Mouse (Mus musculus) kidney, adult 8-10 months (tissue): ENCODE data around the gene Tshz2.

Experiments used
- DNase-seq, 2 experiments: peaks; one replicate each; pipeline ENCODE4 v3.0.0; 2022

The Tshz2 gene

GRCm38 (mm10) chr2:170055413-170055812 lies 422.6 kb downstream of the Tshz2 start:
- peak; percentile 25 to 70 for DNase-seq

- no peak for DNase-seq
Measured at GRCm38 (mm10) chr2:170058774-170059173, 426.0 kb downstream of the Tshz2 start.

DNA sequence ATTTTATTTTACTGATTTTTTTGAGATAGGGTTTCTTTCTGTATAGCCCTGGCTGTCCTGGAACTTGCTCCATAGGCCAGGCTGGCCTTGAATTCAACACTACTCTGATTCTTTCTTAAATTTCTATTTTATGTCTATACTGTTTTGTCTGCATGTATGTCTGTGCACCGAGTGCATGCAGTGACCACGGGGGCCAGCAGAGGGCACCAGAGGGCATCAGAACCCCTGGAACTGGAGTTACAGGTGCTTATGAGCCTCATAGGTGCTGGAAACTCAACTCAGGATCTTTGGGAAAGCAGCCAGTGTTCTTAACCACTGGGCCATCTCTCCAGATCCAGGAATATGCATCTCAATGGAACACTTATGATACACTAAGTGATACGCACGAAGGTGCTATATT lies 427.3 kb downstream of the Tshz2 start:
- peak in 1 of 2 experiments; percentile 56 for DNase-seq

DNA sequence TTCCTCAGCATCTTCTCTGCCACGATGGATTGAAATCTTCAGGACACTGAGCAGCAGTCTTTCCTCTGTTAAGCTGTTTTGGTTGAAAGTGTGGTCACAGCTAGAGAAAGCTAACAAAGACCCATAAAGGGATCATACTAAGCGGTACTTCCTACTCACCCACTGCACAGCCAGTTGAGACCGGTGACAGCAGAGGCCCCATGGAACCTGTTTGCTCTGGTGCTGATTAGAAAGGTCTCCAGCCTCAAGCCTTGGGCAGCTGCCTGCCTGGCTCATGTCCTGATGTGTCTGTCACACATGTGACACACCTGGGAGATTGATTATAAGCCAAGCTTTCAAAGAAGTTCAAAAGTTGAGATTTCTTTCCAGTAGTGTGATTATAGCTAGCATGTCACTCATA lies 429.6 kb downstream of the Tshz2 start:
- DNase-seq, result no peak

DNA sequence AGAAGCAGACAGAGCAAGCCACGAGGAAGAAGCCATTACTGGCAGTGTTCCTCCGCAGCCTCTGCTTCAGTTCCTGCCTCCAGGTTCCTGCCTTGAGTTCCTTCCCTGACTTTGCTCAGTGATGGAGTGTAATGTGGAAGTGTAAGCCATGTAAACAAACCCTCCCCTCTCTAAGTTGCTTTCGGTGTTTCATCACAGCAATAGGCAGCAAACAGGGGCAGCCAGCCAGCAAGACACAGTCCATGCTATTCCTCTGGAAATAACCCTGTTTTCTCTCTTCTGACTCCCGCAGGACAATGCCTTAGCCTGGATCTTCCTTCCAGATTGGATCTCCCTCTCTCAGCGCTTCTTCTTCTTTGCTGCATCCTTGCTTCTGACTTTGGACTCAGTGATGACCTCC lies 437.2 kb downstream of the Tshz2 start:
- no peak for DNase-seq

DNA sequence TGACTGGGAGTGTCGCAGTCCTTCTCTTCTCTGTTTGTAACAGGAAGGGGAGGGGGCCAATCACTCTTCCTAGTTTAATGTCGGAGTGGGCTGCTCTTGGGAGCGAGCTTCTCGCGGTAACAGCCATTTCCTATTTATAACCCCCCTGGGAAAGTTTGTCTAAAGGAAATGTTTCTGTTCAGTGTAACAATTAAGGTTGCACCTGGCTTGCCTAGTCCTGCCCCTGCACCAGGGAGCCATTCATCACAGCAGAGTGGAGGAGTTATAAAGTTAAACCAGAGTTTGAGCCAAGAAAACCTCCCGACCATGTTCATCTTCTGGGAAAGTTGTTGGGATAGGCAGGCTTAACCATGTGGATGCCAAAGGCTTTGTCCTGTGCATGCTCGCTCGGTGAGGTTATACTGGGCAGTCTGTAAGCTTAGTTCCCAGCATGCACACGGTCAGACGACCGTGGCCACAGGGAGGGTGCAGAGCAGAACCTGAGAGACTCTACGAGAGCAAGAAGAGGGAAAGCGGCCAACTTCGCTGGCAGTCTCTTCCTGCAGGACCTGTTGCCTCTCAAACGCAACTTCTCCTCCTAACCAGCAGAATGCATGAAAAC lies 437.9 kb downstream of the Tshz2 start:
- no peak for DNase-seq

GRCm38 (mm10) chr2:170076941-170077490 lies 444.2 kb downstream of the Tshz2 start:
- DNase-seq, result no peak

DNA sequence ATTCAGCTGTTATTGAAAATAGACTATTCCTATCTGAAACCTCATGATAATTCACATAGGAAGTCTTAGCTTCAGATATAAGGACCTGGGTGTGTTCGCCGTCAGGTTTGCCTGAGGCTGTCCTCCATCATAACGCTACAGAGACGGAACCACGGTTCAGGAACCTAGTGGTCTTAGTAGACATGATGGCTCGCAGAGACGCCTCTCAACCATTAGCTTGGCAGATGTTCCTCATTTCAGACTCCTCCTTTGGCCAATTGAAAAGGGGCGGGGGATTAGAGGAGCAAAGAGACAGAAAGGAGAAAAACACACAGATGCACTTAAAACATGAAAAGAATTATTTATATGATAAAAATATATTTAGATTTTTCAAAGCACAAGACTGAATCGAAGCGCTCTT lies 445.2 kb downstream of the Tshz2 start:
- no peak for DNase-seq

DNA sequence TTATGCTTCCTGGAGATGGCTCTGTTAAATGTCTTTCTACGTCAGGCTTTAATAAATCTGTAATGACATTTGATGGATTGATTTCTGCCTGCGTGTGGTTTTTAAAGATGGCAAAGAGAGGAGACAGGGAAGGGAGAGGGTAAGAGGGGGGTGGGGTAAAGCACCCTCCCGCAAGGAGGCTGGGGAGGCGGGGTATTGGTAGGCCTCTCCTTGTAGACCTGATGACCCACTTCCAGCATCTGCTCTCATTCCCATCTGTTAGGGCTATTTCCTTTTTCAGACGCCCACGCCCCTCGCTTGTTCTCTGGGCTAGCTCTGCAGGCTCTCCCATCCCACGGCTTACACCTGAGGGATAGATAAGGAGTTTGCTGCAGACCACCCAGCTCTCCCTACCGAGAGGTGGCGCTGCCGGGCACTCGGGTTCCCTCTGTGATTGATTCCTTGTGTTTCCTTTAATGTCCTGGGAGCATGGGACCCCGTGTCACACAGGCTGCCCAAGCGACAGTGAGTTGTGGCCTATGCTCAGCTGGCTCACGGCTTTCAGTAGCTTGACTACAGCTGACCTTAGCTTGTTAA lies 445.7 kb downstream of the Tshz2 start:
- no peak for DNase-seq

- peak; percentile 33 to 65 for DNase-seq
Measured at GRCm38 (mm10) chr2:170091563-170092443, 459.0 kb downstream of the Tshz2 start.

- no peak for DNase-seq
Measured at GRCm38 (mm10) chr2:170094220-170094619, 461.4 kb downstream of the Tshz2 start.

DNA sequence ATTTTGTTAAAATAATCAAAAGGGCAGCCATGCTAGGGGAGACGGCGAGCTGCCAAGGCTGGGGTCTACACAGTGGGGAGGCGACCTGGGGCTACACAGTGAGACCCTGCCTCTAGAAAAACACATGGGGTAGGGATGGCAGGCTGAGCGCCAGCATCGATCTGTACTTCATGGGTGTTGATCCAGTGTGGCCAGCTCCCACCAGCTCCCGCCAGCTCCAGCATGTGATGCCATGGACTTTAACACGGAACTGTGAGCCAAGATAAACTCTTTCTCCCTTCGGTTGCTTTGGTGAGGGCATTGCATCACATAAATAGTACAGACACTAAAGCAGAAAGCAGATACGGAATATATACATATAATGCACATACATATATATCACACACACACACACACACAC lies 462.1 kb downstream of the Tshz2 start:
- DNase-seq, result peak; percentile 42 to 53

DNA sequence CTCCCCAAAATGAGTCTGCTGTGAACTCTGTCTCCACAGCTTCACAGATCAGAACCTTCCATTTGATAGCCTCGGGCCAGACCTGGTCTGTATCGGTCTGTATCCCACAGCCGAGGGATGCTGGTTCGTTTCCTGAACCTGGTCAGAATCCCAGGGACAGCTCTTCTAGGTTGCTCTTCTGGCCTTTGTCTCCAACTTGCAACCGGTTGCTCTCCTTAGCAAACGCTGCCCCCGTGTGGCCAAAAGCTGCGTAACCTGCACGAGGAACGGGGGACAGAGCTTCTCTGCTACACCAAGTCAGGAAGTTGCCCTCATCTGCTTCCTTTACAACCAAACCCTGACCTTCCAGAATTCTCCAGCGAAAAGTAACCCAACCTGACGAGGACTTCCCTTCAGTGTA lies 468.3 kb downstream of the Tshz2 start:
- DNase-seq, result peak; percentile 78 to 93

DNA sequence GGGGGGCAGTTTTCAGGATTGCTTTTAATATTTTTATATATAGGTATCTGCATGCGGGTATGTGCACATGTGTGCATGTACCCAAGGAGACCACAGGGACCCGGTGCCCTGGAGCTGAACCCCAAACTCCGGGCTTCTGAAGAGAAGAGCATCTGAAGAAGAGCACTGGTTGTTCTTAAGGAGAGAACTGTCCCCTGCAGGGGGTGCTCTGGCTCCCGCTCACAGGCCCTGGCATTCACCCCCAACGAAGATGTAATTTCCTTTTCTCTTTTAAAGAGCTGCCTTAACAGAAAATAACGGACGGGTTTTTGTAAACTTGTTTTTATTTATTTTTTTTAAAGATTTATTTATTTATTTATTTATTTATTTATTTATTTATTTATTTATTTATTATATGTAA lies 469.1 kb downstream of the Tshz2 start:
- DNase-seq, result no peak

DNA sequence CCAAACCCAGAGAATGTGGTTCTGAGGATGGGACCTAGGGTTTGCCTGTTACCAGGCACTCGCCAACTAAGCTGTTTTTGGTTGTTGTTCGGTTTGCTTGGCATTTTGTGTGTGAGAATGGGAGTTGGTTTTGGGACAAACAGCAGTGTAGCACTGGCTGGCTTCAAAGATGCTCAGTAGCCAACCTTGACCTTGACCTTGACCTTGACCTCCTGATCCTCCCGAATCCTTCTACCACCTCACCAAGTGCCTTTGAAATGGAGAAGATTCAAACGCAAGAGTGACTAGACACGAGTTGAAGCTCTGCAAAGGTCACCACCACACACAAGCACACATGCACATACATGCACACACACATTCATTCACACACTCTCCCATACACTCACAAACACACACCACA lies 470.5 kb downstream of the Tshz2 start:
- DNase-seq, result no peak

DNA sequence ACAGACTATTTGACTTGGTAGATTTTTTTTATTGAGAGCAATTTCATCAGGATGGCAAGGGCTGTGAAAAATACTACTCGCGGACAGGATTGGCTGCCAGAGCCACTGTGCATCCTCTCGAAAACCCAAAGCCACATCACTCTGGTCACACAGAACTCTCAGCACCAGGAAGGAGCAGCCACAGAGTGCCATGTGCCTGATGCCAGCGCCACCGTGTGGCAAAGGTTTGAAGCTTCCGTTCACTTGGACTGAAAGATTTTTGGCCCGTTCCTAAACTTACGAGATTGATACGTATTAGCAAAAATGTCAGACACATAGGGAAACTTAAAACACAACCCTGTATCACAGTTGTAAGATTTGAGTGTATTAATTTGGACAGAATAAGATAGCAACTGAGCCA lies 471.0 kb downstream of the Tshz2 start:
- DNase-seq, result peak in 1 of 2 experiments; percentile 72

DNA sequence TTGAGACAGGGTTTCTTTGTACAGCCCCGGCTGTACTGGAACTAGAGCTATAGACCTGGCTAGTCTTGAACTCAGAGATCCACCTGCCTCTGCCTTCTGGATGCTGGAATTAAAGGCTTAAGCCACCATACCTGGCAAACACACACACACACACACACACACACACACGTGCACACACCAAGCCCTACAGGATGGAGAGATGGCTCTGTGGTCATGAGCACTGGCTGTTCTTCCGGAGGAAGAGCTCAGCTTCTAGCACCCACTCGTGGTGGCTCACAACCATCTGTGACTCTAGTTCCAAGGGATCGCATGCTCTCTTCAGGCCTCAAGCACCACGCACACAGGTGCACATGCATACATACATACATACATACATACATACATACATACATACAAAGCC lies 471.6 kb downstream of the Tshz2 start:
- no peak for DNase-seq

GRCm38 (mm10) chr2:170106000-170106399 lies 473.2 kb downstream of the Tshz2 start:
- DNase-seq, result no peak

DNA sequence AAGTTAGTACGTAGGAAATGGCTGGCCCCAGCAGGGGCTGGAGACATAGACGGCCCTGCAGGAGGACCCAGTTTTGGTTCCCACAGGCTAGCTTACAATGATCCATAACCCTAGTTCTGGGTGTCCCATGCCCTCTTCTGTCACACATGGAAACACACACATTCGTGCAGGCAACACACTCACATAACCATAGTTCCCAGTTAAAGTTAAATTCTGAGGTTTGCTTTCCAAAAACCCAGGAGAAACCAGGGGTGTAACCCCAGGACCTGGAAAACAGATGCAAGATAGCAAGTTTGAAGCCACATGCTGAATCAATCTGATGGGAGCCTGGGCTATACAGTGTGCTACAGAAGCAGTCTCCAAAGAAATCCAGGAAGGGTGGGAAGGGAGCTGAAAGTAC lies 475.0 kb downstream of the Tshz2 start:
- DNase-seq, result no peak

- DNase-seq, result no peak
Measured at GRCm38 (mm10) chr2:170109528-170109927, 476.7 kb downstream of the Tshz2 start.

- peak in 1 of 2 experiments; percentile 56 for DNase-seq
Measured at GRCm38 (mm10) chr2:170110306-170110705, 477.5 kb downstream of the Tshz2 start.

GRCm38 (mm10) chr2:170116704-170117281 lies 484.0 kb downstream of the Tshz2 start:
- DNase-seq, result peak; percentile 61 to 81
